Comparison of ENCODE assay signal across 18 mouse cellular contexts in the genomic region with DNA sequence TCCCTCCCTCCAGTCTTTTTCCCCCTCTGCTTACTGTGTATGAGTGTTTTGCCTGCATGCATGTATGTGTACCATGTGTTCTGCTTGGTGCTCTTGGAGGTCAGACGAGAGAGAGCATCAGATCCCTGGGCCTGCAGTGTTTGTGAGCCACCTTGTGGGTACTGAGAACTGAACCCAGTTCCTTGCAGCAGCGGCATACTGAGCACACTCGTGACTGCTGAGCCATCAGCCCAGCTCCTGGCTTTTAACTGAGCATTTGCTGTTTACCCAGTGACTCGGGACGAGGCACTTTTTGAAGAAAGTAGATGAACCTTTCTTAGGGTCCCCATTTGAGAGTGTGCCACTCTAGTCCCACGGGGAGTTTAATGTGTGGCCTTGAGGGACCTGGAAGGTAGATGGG.
"Had no signal": no experiment of that assay in that cellular context is flagged by ENCODE, and none has a peak within 500 bp of the region (broad histone marks: within the 10 kb centered on the region; RNA-seq: fewer than 3 reads in every experiment).

No protein-coding gene starts in this region.

- DNase-seq: kidney, adult 18-20 months; layer of hippocampus, adult 9-11 months; liver, postnatal 0 days; lung, embryonic 14.5 days; lung, postnatal 10 days; lung, postnatal 4 days; midbrain, embryonic 14.5 days; right cerebral cortex, adult 18-20 months; right cerebral cortex, postnatal 25 days; thymus, adult 2 months; thymus, postnatal 14 days; thymus, postnatal 4 days had no signal

- H3K36me3 ChIP-seq: limb, embryonic 15.5 days had no signal

- H3K4me2 ChIP-seq: limb, embryonic 15.5 days; liver, embryonic 11.5 days; lung, embryonic 14.5 days; midbrain, embryonic 11.5 days had no signal

- ATAC-seq: inflammation-experienced regulatory T-cells, adult 6 months; liver, postnatal 0 days had no signal

- H3K9me3 ChIP-seq: limb, embryonic 15.5 days had no signal

- H3K27ac ChIP-seq: layer of hippocampus, adult 2 months; limb, embryonic 15.5 days; liver, embryonic 14.5 days had no signal

- H3K4me3 ChIP-seq: layer of hippocampus, adult 2 months; limb, embryonic 15.5 days had no signal

- H3K9ac ChIP-seq: limb, embryonic 15.5 days; liver, embryonic 14.5 days; liver, postnatal 0 days; lung, embryonic 14.5 days had no signal
